Mouse (Mus musculus) embryonic facial prominence, embryonic 10.5 days (tissue): ENCODE measurements around the gene Klf17. TPM values are rescaled to one million over a fixed set of nuclear protein-coding genes. Genes with fewer than 3 reads are reported as not detected.
"Not testable (repeated sequence)": the region's sequence is repeated elsewhere in the genome, so short reads cannot be mapped to it uniquely, and the experiment has no call there.

Experiments
- DNase-seq: peaks from one replicate; pipeline ENCODE4 v3.0.0-alpha.2; 2017; ENCODE audit warnings: low spot score
- H3K27ac ChIP-seq: fragments of 300-500 bp; sonication (generic); replicated peaks from 2 replicates; pipeline ENCODE4 v1.5.1; 2016; ENCODE audit warnings: mild to moderate bottlenecking
- H3K27me3 ChIP-seq: fragments of 300-500 bp; sonication (generic); replicated peaks from 2 replicates; pipeline ENCODE4 v1.6.1; 2016; ENCODE audit warnings: low read depth, mild to moderate bottlenecking; ENCODE audit not compliant: poor library complexity, severe bottlenecking
- H3K36me3 ChIP-seq: fragments of 300-500 bp; sonication (generic); replicated peaks from 2 replicates; pipeline ENCODE4 v1.6.1; 2016; ENCODE audit warnings: mild to moderate bottlenecking, moderate library complexity
- H3K4me1 ChIP-seq: fragments of 300-500 bp; sonication (generic); 2 replicates; pipeline ENCODE4 v1.6.1; 2016
- H3K4me3 ChIP-seq: fragments of 300-500 bp; sonication (generic); 2 replicates; pipeline ENCODE4 v1.5.1; 2016; ENCODE audit warnings: mild to moderate bottlenecking, moderate library complexity
- H3K9me3 ChIP-seq: fragments of 300-500 bp; sonication (generic); 2 replicates; pipeline ENCODE4 v1.6.1; 2016; ENCODE audit warnings: mild to moderate bottlenecking
- WGBS: fragments of 180-500 bp; shearing (Covaris S2); methylation state at CpG from one replicate; pipeline ENCODE4 v1.1.7; 2016; 5-methylcytosine and 5-hydroxymethylcytosine counted together
- polyA plus RNA-seq: library from polyadenylated mRNA; unstranded; fragments of >200 nt; fragmentation: Nextera tagmentation; extraction: Ambion mirVana; gene quantifications from 2 replicates; pipeline ENCODE4 v1.2.1, GENCODE M21; 2016

Klf17 gene
- polyA plus RNA-seq, result not detected in 2 replicates

DNA sequence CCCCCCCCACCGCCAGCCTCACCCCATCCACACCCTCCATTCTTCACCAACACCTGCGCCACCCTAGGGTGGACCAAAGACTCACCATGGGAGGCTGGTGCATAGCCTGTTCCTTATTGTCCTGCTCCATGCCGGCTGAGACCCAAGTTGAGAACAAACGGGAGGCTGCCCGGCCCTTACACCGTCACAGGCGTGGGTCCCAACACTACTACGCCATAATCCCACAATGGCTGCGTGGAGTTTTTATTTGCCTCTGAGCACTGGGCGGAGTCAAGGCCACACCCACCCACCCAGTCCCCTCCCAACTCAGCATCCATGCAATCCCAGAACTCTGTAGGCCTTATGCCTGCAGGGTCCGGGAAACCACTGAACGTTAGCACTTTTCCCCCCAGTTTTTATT is at the start of gene Klf17:
Gene Klf17, minus strand, starts transcription at position 233 of the 400 bp plus-strand sequence.
- H3K27me3 ChIP-seq, result no peaks in the 10 kb centered on the region
- no peaks in the 10 kb centered on the region for H3K9me3 ChIP-seq
- no peak within 1 kb of the TSS for H3K27ac ChIP-seq
- H3K36me3 ChIP-seq, result no peaks in the 10 kb centered on the region
- H3K4me1 ChIP-seq, result no peaks in the 10 kb centered on the region
- WGBS, result 75% methylated on average over 12 of the region's 12 CpGs
- no peak within 1 kb of the TSS for H3K4me3 ChIP-seq
- DNase-seq, result no peak

DNA sequence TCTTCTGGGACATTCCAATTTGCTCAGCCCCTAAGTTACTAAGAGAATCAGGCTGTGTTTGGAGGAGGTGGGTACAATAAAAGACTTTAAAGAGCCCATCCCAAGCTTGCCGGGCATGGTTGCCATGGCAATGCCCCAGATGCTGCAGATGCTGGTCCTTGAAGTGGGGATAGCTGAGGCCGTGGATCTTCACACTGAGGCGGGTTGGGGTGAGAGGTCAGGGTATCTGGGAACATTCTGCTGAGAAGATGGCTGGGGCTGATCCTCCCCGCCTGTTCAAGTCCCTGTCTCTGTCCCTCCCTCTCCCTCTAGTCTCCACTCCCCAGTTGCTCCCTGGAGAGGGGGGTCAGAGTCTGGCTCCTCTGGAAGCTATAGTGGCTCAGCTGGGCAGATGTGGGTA is 48.9 kb upstream of the Klf17 start:
- no peaks in the 10 kb centered on the region; the same call in 1 of the 2 replicates for H3K9me3 ChIP-seq
- 0 out of 2 replicates have a peak, but pooled peaks cover 4% of the 10 kb centered on the region for H3K4me1 ChIP-seq
- no peaks in the 10 kb centered on the region for H3K27me3 ChIP-seq
- no peaks in the 10 kb centered on the region for H3K36me3 ChIP-seq
- WGBS, result 58% methylated on average over 4 of the region's 4 CpGs
- no peak overlapping the region for H3K27ac ChIP-seq
- no peak overlapping the region for H3K4me3 ChIP-seq
- no peak for DNase-seq

DNA sequence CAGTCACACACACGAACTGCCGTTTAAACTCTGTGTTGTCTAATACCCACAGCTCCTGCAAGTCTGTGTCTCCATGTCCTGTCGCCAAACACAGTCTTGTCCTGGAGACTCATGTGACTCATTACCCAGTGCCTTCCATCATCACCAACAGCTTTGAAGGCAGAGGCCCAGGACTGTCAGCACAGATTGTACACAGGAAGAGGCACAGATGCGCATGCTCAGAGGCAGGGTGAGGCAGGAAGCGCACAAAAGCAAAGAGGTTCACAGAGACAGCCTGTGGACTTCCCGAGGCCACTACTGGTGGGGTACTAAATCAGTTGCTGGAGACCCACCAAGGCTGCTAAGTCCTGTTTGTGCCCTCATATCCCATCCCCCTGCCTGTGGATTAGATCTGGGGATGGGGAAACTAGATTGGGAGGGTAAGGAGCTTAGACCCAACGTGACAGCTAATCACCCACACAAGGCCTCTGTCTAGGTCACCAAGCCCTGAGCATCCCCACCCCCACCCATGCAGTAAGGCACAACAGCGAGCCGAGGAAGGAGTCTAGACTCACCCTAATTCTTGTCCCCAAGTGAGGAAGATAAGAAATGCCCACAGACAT is 48.2 kb upstream of the Klf17 start:
- DNase-seq, result no peak
- H3K27me3 ChIP-seq, result no peaks in the 10 kb centered on the region
- H3K27ac ChIP-seq, result no peak overlapping the region
- WGBS, result 71% methylated on average over 9 of the region's 9 CpGs
- no peak overlapping the region for H3K4me3 ChIP-seq
- no peaks in the 10 kb centered on the region; the same call in 1 of the 2 replicates for H3K9me3 ChIP-seq
- 0 out of 2 replicates have a peak, but pooled peaks cover 4% of the 10 kb centered on the region for H3K4me1 ChIP-seq
- H3K36me3 ChIP-seq, result no peaks in the 10 kb centered on the region

DNA sequence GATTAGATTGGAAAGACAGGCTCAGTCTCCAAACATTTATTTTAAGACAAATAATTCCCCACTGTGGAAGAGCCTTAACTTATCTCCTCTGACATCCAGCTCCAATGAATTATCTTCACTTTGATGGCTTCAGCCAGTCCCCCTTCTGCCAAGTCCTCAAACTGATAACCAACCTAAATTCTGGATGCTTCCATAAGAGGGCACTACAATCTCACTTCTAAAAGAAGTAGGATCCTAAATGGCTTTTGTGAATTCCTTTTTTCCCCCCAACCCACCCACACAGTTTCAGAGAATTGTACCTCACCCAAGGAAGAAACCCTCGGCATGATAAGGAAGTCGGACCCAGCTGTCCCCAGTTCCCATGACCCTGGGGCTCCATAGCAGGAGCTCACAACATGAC is 45.5 kb upstream of the Klf17 start:
- no peak overlapping the region for H3K27ac ChIP-seq
- H3K9me3 ChIP-seq, result no peaks in the 10 kb centered on the region
- no peaks in the 10 kb centered on the region for H3K27me3 ChIP-seq
- 0 out of 2 replicates have a peak, but pooled peaks cover 4% of the 10 kb centered on the region for H3K4me1 ChIP-seq
- WGBS, result 64% methylated on average over 2 of the region's 2 CpGs
- no peak for DNase-seq
- H3K4me3 ChIP-seq, result no peak overlapping the region
- no peaks in the 10 kb centered on the region for H3K36me3 ChIP-seq

DNA sequence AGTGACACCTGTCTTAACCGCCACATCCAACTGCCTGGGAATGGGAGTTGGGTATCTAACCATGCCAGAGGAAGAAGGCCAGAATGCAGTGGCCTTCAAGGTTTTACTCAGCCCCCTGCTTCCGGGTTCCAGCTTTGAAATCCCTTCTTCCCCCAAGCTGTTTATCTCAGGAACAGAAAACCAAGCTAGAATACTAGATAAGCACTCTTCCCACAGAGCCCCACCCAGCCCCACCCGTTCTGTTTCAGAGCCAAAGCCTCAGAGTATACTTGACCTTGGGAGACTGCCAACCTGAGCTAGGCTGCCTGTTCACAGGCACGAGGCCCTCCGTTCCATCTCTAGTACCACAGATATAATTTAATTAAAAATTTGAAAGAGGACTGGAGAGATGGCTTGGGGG is 41.5 kb upstream of the Klf17 start:
- Histone ChIP-seq H3K27ac (no peak overlapping the region), H3K27me3 (no peaks in the 10 kb centered on the region), H3K4me3 (no peak overlapping the region), H3K36me3 (no peaks in the 10 kb centered on the region), H3K9me3 (no peaks in the 10 kb centered on the region), H3K4me1 (no peaks in the 10 kb centered on the region)
- no peak for DNase-seq
- WGBS, result 78% methylated on average over 5 of the region's 5 CpGs

DNA sequence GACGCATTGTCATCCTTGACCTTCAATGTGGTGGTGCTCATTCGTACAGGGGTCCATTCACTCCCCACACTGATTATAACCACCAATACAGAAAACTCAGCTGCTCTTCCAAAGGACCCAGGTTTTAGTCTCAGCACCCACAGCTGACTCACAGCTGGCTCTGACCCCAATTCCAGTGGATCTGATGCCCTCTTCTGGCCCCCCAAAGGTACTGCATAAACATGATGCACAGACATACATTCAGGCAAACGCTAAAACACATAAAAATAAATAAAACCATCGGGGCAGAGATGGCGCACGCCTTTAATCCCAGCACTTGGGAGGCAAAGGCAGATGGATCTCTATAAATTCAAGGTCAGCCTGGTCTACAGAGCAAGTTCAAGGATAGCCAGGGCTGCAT is 34.5 kb upstream of the Klf17 start:
- Histone ChIP-seq H3K9me3 (no peaks in the 10 kb centered on the region), H3K27me3 (no peaks in the 10 kb centered on the region), H3K36me3 (no peaks in the 10 kb centered on the region), H3K4me1 (no peaks in the 10 kb centered on the region), H3K27ac (no peak overlapping the region), H3K4me3 (no peak overlapping the region)
- 82% methylated on average over 6 of the region's 6 CpGs for WGBS
- DNase-seq, result no peak

DNA sequence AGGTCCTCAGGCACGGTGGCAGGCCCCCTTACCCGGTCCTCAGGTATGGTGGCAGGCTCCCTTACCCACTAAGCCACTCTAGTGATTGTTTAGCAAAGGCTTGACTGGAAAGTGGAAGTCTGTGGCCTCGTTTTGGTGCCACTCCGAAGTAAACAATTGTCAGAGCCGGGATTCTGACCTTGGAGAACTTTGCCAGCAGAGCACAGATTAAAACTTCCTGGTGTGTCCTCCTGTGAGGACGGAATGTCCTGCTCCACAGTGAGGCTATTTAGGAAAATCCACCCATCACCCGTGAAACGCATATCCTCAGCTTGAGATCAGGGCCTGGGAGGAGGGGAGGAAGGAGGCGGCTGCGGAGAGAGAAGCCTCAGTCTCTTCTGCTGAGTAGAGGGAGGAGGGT is 22.9 kb upstream of the Klf17 start:
- no peaks in the 10 kb centered on the region for H3K9me3 ChIP-seq
- H3K4me1 ChIP-seq, result peaks cover 8% of the 10 kb centered on the region; the same call in 1 of the 2 replicates
- DNase-seq, result no peak
- no peak overlapping the region for H3K4me3 ChIP-seq
- no peaks in the 10 kb centered on the region for H3K36me3 ChIP-seq
- 67% methylated on average over 10 of the region's 10 CpGs for WGBS
- no peaks in the 10 kb centered on the region for H3K27me3 ChIP-seq
- no peak overlapping the region for H3K27ac ChIP-seq

DNA sequence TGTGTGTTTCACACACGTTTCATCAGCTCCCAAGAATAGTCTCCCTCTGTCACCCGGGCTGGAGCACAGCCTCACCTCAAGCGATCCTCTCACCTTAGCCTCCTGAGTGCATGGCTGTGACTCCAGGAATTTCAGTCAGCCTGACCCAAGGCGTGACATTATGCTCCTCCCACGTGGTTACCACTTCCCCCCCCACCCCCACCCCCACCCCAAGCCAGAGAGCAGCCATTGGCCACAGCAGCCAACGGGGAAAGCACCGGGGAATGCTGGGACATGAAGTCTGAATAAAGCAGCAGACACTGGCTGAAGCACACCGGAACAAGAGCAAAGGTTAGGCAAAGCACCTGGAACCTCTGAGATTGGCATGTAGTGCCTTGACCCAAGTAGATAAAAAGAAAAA is 21.5 kb upstream of the Klf17 start:
- no peaks in the 10 kb centered on the region for H3K9me3 ChIP-seq
- H3K4me1 ChIP-seq, result peaks cover 5% of the 10 kb centered on the region; the same call in 1 of the 2 replicates
- H3K4me3 ChIP-seq, result peak overlapping the region; percentile 30; the same call in 1 of the 2 replicates
- peak; percentile 78 for DNase-seq
- no peaks in the 10 kb centered on the region for H3K27me3 ChIP-seq
- H3K36me3 ChIP-seq, result no peaks in the 10 kb centered on the region
- 35% methylated on average over 8 of the region's 8 CpGs for WGBS
- H3K27ac ChIP-seq, result no peak overlapping the region

DNA sequence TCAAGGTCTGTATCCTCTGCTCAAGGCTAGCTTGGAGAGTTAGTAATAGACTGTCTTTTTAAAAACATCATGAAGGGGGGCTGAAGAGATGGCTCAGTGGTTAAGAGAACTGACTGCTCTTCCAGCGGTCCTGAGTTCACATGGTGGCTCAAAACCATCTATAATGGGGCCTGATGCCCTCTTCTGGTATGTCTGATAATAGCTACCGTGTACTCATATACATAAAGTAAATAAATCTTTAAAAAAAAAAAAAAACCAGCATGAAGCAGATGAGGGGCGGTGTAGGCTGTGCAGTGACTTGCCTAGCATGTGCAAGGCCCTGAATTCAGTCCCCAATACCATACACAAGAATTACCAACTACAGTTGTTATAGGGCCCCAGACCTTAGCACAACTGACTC is 17.5 kb upstream of the Klf17 start:
- H3K27ac ChIP-seq, result no peak overlapping the region
- no peaks in the 10 kb centered on the region for H3K36me3 ChIP-seq
- no peak overlapping the region for H3K4me3 ChIP-seq
- H3K9me3 ChIP-seq, result no peaks in the 10 kb centered on the region
- no peak for DNase-seq
- 87% methylated on average over 3 of the region's 3 CpGs for WGBS
- no peaks in the 10 kb centered on the region for H3K27me3 ChIP-seq
- peaks cover 11% of the 10 kb centered on the region; the same call in 1 of the 2 replicates for H3K4me1 ChIP-seq

DNA sequence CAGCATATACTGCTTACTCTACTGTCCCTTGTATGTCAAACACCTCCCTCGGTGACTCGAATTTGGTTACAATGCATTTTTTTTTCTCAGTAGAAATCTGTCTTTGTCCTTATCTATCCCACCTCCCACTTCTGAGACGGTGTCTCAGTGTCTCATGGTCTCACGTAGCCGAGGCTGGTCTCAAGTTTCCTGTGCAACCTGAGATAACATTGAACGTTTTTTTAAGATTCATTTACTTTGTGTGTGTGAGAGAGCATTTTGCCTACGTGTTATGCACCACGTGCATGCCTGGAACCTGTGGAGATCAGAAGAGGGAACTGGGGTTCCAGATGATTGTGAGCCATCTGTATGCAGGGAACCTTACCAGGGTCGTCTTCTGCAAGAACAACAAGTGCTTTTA is 7.5 kb upstream of the Klf17 start:
- 63% methylated on average over 9 of the region's 9 CpGs for WGBS
- no peaks in the 10 kb centered on the region for H3K4me1 ChIP-seq

DNA sequence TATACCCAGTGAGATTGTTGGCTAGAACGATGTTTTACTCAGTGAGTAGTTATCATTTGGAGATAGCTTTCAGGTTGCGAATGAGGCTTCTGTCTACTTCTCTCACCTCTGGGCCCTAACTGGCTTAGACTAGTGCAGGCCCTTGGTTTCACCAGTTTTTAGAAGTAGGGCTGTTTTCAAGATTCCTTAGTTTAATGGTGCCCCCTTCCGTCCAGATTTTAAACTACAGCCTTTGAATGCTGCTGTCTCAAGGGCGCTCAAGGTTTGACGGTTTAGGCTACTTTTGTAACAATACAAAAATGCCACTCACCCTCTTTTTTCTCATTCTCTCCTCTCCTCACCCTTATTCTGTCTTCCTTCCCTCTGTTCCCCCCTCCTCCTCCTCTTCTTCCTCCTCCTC is 5.5 kb upstream of the Klf17 start:
- no peak overlapping the region for H3K4me3 ChIP-seq
- no peaks in the 10 kb centered on the region for H3K27me3 ChIP-seq
- no peaks in the 10 kb centered on the region for H3K9me3 ChIP-seq
- no peak overlapping the region for H3K27ac ChIP-seq
- no peaks in the 10 kb centered on the region for H3K4me1 ChIP-seq
- peak; percentile 56 for DNase-seq
- 21% methylated on average over 5 of the region's 5 CpGs for WGBS
- H3K36me3 ChIP-seq, result no peaks in the 10 kb centered on the region

More for the DNA sequence above, 7.5 kb upstream of the Klf17 start:
- no peak for DNase-seq
- Histone ChIP-seq H3K9me3 (no peaks in the 10 kb centered on the region), H3K36me3 (no peaks in the 10 kb centered on the region), H3K4me3 (no peak overlapping the region), H3K27me3 (no peaks in the 10 kb centered on the region), H3K27ac (no peak overlapping the region)

DNA sequence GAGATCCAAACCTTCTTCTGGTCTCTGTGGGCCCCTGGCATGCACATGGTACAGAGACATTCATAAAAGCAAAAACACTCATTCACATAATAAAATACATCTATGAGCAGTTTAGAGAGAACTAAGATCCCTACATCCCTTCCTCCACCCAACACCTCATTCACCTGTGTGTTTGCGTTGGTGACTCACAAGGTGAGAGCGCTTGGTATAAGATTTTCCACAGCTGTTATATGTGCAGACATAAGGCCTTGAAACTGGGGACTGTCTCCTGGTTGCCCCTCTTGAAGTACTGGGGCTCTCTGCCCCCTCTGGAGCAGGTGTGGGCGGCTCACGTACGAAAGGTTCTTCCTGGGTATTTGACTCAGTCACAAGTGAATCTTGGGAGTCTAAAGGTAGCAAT is 5.3 kb downstream of the Klf17 start:
- Histone ChIP-seq H3K27me3 (no peaks in the 10 kb centered on the region), H3K9me3 (no peaks in the 10 kb centered on the region), H3K4me3 (no peak overlapping the region), H3K36me3 (no peaks in the 10 kb centered on the region), H3K27ac (no peak overlapping the region), H3K4me1 (no peaks in the 10 kb centered on the region)
- no peak for DNase-seq
- WGBS, result 93% methylated on average over 5 of the region's 5 CpGs

DNA sequence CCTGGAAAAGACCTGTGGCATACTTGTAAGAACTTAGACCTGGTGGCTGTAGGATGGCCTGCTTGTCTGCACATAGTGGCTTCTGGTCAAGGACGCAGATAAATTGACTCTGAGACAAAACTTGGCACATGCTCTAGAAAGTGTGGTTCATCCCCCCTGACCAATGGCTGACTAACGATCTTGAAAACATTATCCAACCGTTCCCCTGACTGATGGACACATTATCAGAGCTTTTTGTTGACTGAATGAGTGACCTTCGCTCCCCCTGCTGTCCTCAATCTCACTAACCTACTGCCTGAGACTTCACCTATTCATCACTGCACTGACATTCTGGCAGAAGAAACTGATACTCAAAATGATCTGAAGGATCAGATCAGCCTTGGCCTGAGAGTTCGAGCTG is 13.0 kb downstream of the Klf17 start:
- not testable (repeated sequence) for H3K27me3 ChIP-seq, H3K4me3 ChIP-seq, H3K27ac ChIP-seq, H3K9me3 ChIP-seq, H3K36me3 ChIP-seq, H3K4me1 ChIP-seq, DNase-seq
- 81% methylated on average over 5 of the region's 5 CpGs for WGBS
